Mouse (Mus musculus): ENCODE results near the gene Dusp15. TPM values are rescaled to one million over a fixed set of nuclear protein-coding genes. Genes with fewer than 3 reads are reported as not detected.

Dusp15 gene
- 2.2 and 3.2 TPM in 2 replicates for polyA plus RNA-seq (2012; rRNA removed)

DNA sequence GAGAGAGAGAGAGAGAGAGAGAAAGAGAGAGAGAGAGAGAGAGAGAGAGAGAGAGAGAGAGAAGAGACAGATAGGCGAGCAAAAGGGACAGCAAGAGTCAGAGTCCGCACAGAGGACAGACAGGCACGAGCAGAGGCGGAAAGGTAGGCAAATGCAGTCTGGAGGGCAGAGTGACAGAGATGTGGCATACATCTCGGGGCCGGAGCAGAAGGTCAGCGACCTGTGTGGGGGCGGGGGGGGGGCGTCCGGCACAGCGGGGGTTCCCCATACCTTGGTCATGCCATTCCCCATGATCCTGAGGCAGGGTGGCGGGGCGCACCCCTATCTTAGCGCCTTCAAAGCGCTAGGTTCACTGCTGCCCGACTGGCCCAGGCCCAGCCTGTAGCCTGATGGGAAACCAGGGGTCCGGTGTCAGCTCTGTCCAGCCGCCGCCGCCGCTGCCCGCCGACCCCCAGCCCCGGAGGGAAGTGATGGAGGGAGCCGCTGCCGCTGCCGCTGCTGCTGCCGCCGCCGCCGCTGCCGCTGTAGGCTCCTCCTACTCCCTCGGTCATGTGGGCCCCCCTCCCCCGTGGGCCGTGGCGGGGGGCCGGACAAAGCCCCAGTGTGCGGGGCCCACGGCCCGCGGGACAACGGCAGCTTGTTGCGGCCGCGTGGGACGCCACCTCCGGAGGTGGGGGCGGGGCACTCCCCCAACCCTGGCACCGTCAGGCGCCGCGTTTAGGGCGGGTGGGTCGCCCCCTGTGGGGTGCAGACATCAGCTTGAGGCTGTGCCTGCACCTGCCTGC is at the start of gene Dusp15:
Gene Dusp15, minus strand, starts transcription at position 634 of the 785 bp plus-strand sequence.

DNA sequence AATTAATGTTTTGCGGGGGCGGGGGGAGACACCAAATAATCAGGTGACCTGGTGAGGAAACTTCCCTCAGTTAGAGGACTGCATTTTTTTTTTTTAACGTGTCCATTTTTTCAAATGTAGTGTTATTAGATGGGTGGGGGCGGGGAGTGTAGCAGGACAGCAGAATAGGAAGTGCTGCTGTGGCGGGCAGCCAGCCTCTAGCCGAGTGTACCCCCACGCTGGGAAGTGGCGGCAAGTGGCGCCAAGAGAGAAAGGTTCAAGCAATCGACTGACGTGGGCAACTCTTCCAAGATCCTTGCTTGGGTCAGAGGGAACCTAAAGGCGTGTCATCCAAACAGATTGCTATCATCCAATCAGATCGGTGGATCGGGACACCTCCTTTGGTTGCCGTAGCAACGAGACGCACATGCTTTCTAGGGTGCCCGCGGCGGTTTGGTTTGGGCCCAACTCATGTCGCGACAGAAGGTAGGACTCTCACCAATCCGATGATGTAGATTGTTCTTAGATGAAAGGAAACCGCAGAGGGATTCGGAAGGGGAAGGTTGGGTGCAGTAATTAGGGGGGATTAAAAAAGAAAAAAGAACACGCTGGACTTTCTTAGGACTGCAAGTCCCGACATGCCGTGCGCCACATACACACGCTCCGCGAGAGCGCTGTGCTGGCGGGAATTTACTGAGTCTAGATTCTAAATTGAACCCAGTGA is 10.7 kb upstream of the Dusp15 start, which contains the start of gene Ttll9:
Gene Ttll9, plus strand, starts transcription at position 395 of the 703 bp plus-strand sequence.

DNA sequence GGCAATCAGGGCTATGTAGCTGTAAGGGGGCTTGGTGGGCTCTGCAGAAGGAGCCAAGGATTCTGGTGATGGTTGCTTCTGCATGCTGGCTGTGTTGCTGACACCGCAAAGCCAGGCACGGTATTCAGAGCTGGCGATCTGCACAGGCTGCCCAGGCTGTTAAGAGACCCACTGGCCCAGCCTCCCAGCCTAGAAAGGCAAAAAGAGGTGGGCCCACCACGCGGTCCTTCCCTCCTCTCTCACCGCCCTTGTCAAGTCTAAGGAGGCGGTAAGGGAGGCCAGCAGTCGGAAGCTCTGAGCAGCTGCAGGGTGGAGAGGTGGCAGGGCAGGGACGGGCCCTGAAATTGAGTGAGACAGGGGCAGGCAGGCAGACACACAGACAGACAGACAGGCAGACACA is 18.4 kb downstream of the Dusp15 start, which contains the start of gene Foxs1:
Gene Foxs1, minus strand, starts transcription at position 161 of the 400 bp plus-strand sequence.

DNA sequence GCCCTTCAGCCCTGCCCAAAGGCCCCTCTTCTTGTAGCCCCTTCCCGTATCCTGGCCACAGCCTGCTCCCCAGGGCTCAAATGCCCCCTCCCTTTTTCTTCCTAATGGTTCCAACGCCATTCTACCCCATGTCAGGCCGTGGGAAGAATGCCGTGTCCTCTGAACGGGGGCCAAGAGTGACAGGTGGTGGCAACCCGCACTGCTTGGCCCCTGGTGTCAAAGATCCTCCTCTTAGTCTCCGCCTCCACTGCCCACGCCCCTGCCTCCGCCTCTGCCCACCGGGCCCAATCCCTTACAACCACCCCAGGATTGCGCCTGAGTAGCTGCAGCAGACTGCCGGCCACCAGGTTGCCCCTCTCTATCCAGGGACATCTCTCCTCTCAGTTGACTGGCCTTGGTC is 40.5 kb downstream of the Dusp15 start, which contains the start of gene Mylk2:
Gene Mylk2, plus strand, starts transcription at position 322 of the 400 bp plus-strand sequence.

Other genes starting within 250 kb of the Dusp15 start
- gene Id1, start 215.4 kb downstream of the Dusp15 start, polyA plus RNA-seq (2012; rRNA removed): 218 and 227 TPM in 2 replicates
- 5.5 and 5.7 TPM in 2 replicates for gene Cox4i2, start 197.5 kb downstream of the Dusp15 start, polyA plus RNA-seq (2012; rRNA removed)
- gene Bcl2l1, start 120.0 kb downstream of the Dusp15 start, polyA plus RNA-seq (2012; rRNA removed): 61.6 and 74.1 TPM in 2 replicates
- gene Tpx2, start 103.7 kb downstream of the Dusp15 start, polyA plus RNA-seq (2012; rRNA removed): 95.0 and 124 TPM in 2 replicates
- gene Mylk2, start 40.3 kb downstream of the Dusp15 start, polyA plus RNA-seq (2012; rRNA removed): 0.04 TPM in 2 replicates
- gene Foxs1, start 18.5 kb downstream of the Dusp15 start, polyA plus RNA-seq (2012; rRNA removed): 0.64 and 1.2 TPM in 2 replicates
- 1.1 and 1.8 TPM in 2 replicates for gene Ttll9, start 10.8 kb upstream of the Dusp15 start, polyA plus RNA-seq (2012; rRNA removed)
- gene Pdrg1, start 63.7 kb upstream of the Dusp15 start, polyA plus RNA-seq (2012; rRNA removed): 90.3 and 94.6 TPM in 2 replicates
- gene Xkr7, start 80.2 kb upstream of the Dusp15 start, polyA plus RNA-seq (2012; rRNA removed): 3.6 and 3.8 TPM in 2 replicates
- gene Ccm2l, start 114.3 kb upstream of the Dusp15 start, polyA plus RNA-seq (2012; rRNA removed): 6.1 and 8.5 TPM in 2 replicates
- 1.5 and 2.2 TPM in 2 replicates for gene Hck, start 156.8 kb upstream of the Dusp15 start, polyA plus RNA-seq (2012; rRNA removed)
- gene Tm9sf4, start 209.6 kb upstream of the Dusp15 start, polyA plus RNA-seq (2012; rRNA removed): 32.7 and 50.3 TPM in 2 replicates